Mouse (Mus musculus) adrenal gland, postnatal 10 days (tissue): ENCODE measurements around the gene Malrd1. TPM values are rescaled to one million over a fixed set of nuclear protein-coding genes. Genes with fewer than 3 reads are reported as not detected.

ENCODE experiments used
- DNase-seq: peaks from one replicate; pipeline ENCODE4 v3.0.0; 2021; ENCODE audit warnings: mixed read lengths
- total RNA-seq, 2 experiments: library from RNA; stranded (reverse); gene quantifications; 2 replicates each; pipeline ENCODE4 v1.2.3; 2021

Malrd1 gene
- total RNA-seq, 2 experiments from 2014 or later, result not detected

GRCm38 (mm10) chr2:16031559-16031958 is 505.3 kb downstream of the Malrd1 start:
- no peak for DNase-seq

GRCm38 (mm10) chr2:16032804-16033203 is 506.5 kb downstream of the Malrd1 start:
- DNase-seq, result no peak

- DNase-seq, result no peak
Measured at GRCm38 (mm10) chr2:16110696-16111095, 584.4 kb downstream of the Malrd1 start.

GRCm38 (mm10) chr2:16113333-16113732 is 587.1 kb downstream of the Malrd1 start:
- no peak for DNase-seq

GRCm38 (mm10) chr2:16147999-16148398 is 621.7 kb downstream of the Malrd1 start:
- DNase-seq, result no peak

GRCm38 (mm10) chr2:16152623-16153022 is 626.3 kb downstream of the Malrd1 start:
- no peak for DNase-seq

- no peak for DNase-seq
Measured at GRCm38 (mm10) chr2:16163246-16163989, 637.1 kb downstream of the Malrd1 start.

GRCm38 (mm10) chr2:16168611-16169010 is 642.3 kb downstream of the Malrd1 start:
- no peak for DNase-seq

- no peak for DNase-seq
Measured at GRCm38 (mm10) chr2:16172086-16172485, 645.8 kb downstream of the Malrd1 start.

- DNase-seq, result no peak
Measured at GRCm38 (mm10) chr2:16173355-16173754, 647.1 kb downstream of the Malrd1 start.

- no peak for DNase-seq
Measured at GRCm38 (mm10) chr2:16182140-16182539, 655.9 kb downstream of the Malrd1 start.

- no peak for DNase-seq
Measured at GRCm38 (mm10) chr2:16183158-16183557, 656.9 kb downstream of the Malrd1 start.

GRCm38 (mm10) chr2:16210016-16210415 is 683.7 kb downstream of the Malrd1 start:
- DNase-seq, result no peak

GRCm38 (mm10) chr2:16212752-16213151 is 686.5 kb downstream of the Malrd1 start:
- no peak for DNase-seq

- DNase-seq, result no peak
Measured at GRCm38 (mm10) chr2:16214111-16214510, 687.8 kb downstream of the Malrd1 start.

- no peak for DNase-seq
Measured at GRCm38 (mm10) chr2:16228187-16228832, 702.0 kb downstream of the Malrd1 start.

- DNase-seq, result no peak
Measured at GRCm38 (mm10) chr2:16240861-16241260, 714.6 kb downstream of the Malrd1 start.

- DNase-seq, result no peak
Measured at GRCm38 (mm10) chr2:16243097-16243496, 716.8 kb downstream of the Malrd1 start.

- DNase-seq, result no peak
Measured at GRCm38 (mm10) chr2:16248861-16249260, 722.6 kb downstream of the Malrd1 start.

- DNase-seq, result no peak
Measured at GRCm38 (mm10) chr2:16252274-16252673, 726.0 kb downstream of the Malrd1 start.
